Mouse (Mus musculus): ENCODE results near the gene H2-Ob. TPM values are rescaled to one million over a fixed set of nuclear protein-coding genes. Genes with fewer than 3 reads are reported as not detected.

H2-Ob gene
- polyA plus RNA-seq, 1 experiment, result 0.55 TPM

- peak within 1 kb of the TSS; percentile 95 for H3K27ac ChIP-seq (replicated peaks; ENCODE audit: low read depth, low read length)
- H3K4me3 ChIP-seq (ENCODE audit: insufficient read depth, low read depth, low read length), result peak within 1 kb of the TSS; percentile 100
- H3K4me1 ChIP-seq (ENCODE audit: control insufficient read depth, insufficient read depth, insufficient read length, low read length), result no peaks in the 10 kb centered on the region; the same call in 1 of the 2 replicates
Measured at GRCm38 (mm10) chr17:34203444-34203843, 35.3 kb upstream of the H2-Ob start, which contains the start of gene Tap2. Tap2 (plus strand) TSS chr17:34203527.

GRCm38 (mm10) chr17:34204303-34205010, 34.2 kb upstream of the H2-Ob start:
- Histone ChIP-seq H3K4me1 (ENCODE audit: control insufficient read depth, insufficient read depth, insufficient read length, low read length) (no peaks in the 10 kb centered on the region), H3K27ac (replicated peaks; ENCODE audit: low read depth, low read length) (peak overlapping the region; percentile 95), H3K4me3 (ENCODE audit: insufficient read depth, low read depth, low read length) (peak overlapping the region; percentile 100)

GRCm38 (mm10) chr17:34205021-34205745, 33.5 kb upstream of the H2-Ob start:
- Histone ChIP-seq H3K4me1 (ENCODE audit: control insufficient read depth, insufficient read depth, insufficient read length, low read length) (no peaks in the 10 kb centered on the region), H3K27ac (replicated peaks; ENCODE audit: low read depth, low read length) (peak overlapping the region; percentile 95), H3K4me3 (ENCODE audit: insufficient read depth, low read depth, low read length) (peak overlapping the region; percentile 100)

- peak overlapping the region; percentile 100 for H3K4me3 ChIP-seq (ENCODE audit: insufficient read depth, low read depth, low read length)
- peak overlapping the region; percentile 63 for H3K27ac ChIP-seq (replicated peaks; ENCODE audit: low read depth, low read length)
- no peaks in the 10 kb centered on the region for H3K4me1 ChIP-seq (ENCODE audit: control insufficient read depth, insufficient read depth, insufficient read length, low read length)
Measured at GRCm38 (mm10) chr17:34205746-34206176, 32.9 kb upstream of the H2-Ob start.

- no peaks in the 10 kb centered on the region for H3K4me1 ChIP-seq (ENCODE audit: control insufficient read depth, insufficient read depth, insufficient read length, low read length)
- no peak overlapping the region for H3K4me3 ChIP-seq (ENCODE audit: insufficient read depth, low read depth, low read length)
Measured at GRCm38 (mm10) chr17:34206731-34207130, 32.0 kb upstream of the H2-Ob start.

GRCm38 (mm10) chr17:34207456-34207855, 31.2 kb upstream of the H2-Ob start:
- Histone ChIP-seq H3K4me1 (ENCODE audit: control insufficient read depth, insufficient read depth, insufficient read length, low read length) (no peaks in the 10 kb centered on the region), H3K4me3 (ENCODE audit: insufficient read depth, low read depth, low read length) (no peak overlapping the region), H3K27ac (replicated peaks; ENCODE audit: low read depth, low read length) (no peak overlapping the region)

More at GRCm38 (mm10) chr17:34206731-34207130, 32.0 kb upstream of the H2-Ob start:
- H3K27ac ChIP-seq (replicated peaks; ENCODE audit: low read depth, low read length), result no peak overlapping the region

- H3K27ac ChIP-seq (replicated peaks; ENCODE audit: low read depth, low read length), result no peak overlapping the region
- no peaks in the 10 kb centered on the region for H3K4me1 ChIP-seq (ENCODE audit: control insufficient read depth, insufficient read depth, insufficient read length, low read length)
- no peak overlapping the region for H3K4me3 ChIP-seq (ENCODE audit: insufficient read depth, low read depth, low read length)
Measured at GRCm38 (mm10) chr17:34207866-34208265, 30.8 kb upstream of the H2-Ob start.

- no peak overlapping the region for H3K27ac ChIP-seq (replicated peaks; ENCODE audit: low read depth, low read length)
- H3K4me1 ChIP-seq (ENCODE audit: control insufficient read depth, insufficient read depth, insufficient read length, low read length), result no peaks in the 10 kb centered on the region
- H3K4me3 ChIP-seq (ENCODE audit: insufficient read depth, low read depth, low read length), result no peak overlapping the region
Measured at GRCm38 (mm10) chr17:34208421-34208820, 30.3 kb upstream of the H2-Ob start.

- H3K4me1 ChIP-seq (ENCODE audit: control insufficient read depth, insufficient read depth, insufficient read length, low read length), result no peaks in the 10 kb centered on the region
- H3K27ac ChIP-seq (replicated peaks; ENCODE audit: low read depth, low read length), result no peak overlapping the region
- no peak overlapping the region for H3K4me3 ChIP-seq (ENCODE audit: insufficient read depth, low read depth, low read length)
Measured at GRCm38 (mm10) chr17:34209680-34210079, 29.0 kb upstream of the H2-Ob start.

- Histone ChIP-seq H3K4me1 (ENCODE audit: control insufficient read depth, insufficient read depth, insufficient read length, low read length) (no peaks in the 10 kb centered on the region), H3K4me3 (ENCODE audit: insufficient read depth, low read depth, low read length) (no peak overlapping the region), H3K27ac (replicated peaks; ENCODE audit: low read depth, low read length) (no peak overlapping the region)
Measured at GRCm38 (mm10) chr17:34210599-34210998, 28.1 kb upstream of the H2-Ob start.

GRCm38 (mm10) chr17:34211746-34212365, 26.8 kb upstream of the H2-Ob start:
- Histone ChIP-seq H3K4me3 (ENCODE audit: insufficient read depth, low read depth, low read length) (no peak overlapping the region), H3K4me1 (ENCODE audit: control insufficient read depth, insufficient read depth, insufficient read length, low read length) (no peaks in the 10 kb centered on the region), H3K27ac (replicated peaks; ENCODE audit: low read depth, low read length) (no peak overlapping the region)

- H3K4me1 ChIP-seq (ENCODE audit: control insufficient read depth, insufficient read depth, insufficient read length, low read length), result no peaks in the 10 kb centered on the region; the same call in 1 of the 2 replicates
- H3K4me3 ChIP-seq (ENCODE audit: insufficient read depth, low read depth, low read length), result no peak overlapping the region
- H3K27ac ChIP-seq (replicated peaks; ENCODE audit: low read depth, low read length), result no peak overlapping the region
Measured at GRCm38 (mm10) chr17:34213936-34214335, 24.8 kb upstream of the H2-Ob start.

- no peaks in the 10 kb centered on the region; the same call in 1 of the 2 replicates for H3K4me1 ChIP-seq (ENCODE audit: control insufficient read depth, insufficient read depth, insufficient read length, low read length)
- no peak overlapping the region for H3K27ac ChIP-seq (replicated peaks; ENCODE audit: low read depth, low read length)
- no peak overlapping the region for H3K4me3 ChIP-seq (ENCODE audit: insufficient read depth, low read depth, low read length)
Measured at GRCm38 (mm10) chr17:34215176-34215575, 23.5 kb upstream of the H2-Ob start.

- Histone ChIP-seq H3K27ac (replicated peaks; ENCODE audit: low read depth, low read length) (0 out of 2 replicates have a peak overlapping the region, but pooled peaks have one; percentile 33), H3K4me3 (ENCODE audit: insufficient read depth, low read depth, low read length) (no peak overlapping the region), H3K4me1 (ENCODE audit: control insufficient read depth, insufficient read depth, insufficient read length, low read length) (no peaks in the 10 kb centered on the region; the same call in 1 of the 2 replicates)
Measured at GRCm38 (mm10) chr17:34217216-34217928, 21.3 kb upstream of the H2-Ob start.

- Histone ChIP-seq H3K4me1 (ENCODE audit: control insufficient read depth, insufficient read depth, insufficient read length, low read length) (no peaks in the 10 kb centered on the region; the same call in 1 of the 2 replicates), H3K4me3 (ENCODE audit: insufficient read depth, low read depth, low read length) (no peak overlapping the region), H3K27ac (replicated peaks; ENCODE audit: low read depth, low read length) (no peak overlapping the region; the same call in 1 of the 2 replicates)
Measured at GRCm38 (mm10) chr17:34217986-34218385, 20.7 kb upstream of the H2-Ob start.
